Mouse (Mus musculus) layer of hippocampus, adult 8-10 months (tissue): Measurements from ENCODE around the gene Olfr867. TPM values are rescaled to one million over a fixed set of nuclear protein-coding genes. Genes with fewer than 3 reads are reported as not detected.

ENCODE experiments used
- DNase-seq, 2 experiments: peaks; one replicate each; pipeline ENCODE4 v3.0.0; 2022; ENCODE audit warnings: low spot score in 2 of 2
- microRNA-seq, 2 experiments: library from miRNA; unstranded; fragments of <30 nt; microRNA quantifications; one replicate each; pipeline ENCODE4 v1.2.0; 2022
- total RNA-seq, 4 experiments: library from RNA; stranded (reverse); gene quantifications; 2 replicates each; pipeline ENCODE4 v1.2.4; 2022

The Olfr867 gene
- total RNA-seq: not detected

DNA sequence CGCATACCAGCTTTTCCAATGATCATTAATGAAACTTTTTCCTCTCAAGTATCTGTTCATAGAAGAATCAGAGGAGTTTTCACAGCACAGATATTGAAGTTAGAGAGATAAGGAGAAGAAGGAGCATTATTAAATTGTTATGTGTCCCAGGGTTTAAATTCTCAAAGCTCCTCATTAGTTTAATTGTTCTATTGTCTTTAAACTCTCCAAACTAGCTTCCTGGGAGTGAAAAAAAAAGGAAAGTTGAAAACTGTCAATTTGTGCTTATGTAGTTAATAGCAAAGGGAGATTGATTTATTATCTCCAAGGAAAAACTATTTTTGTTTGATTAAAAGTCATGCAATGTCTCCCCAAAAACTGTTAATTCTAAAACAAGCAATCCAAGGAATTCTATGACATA is at the start of gene Olfr867:
Gene Olfr867, minus strand, starts transcription at position 101 of the 400 bp plus-strand sequence.
- no peak for DNase-seq

GRCm38 (mm10) chr9:20098326-20098725 is 41.0 kb upstream of the Olfr867 start, which contains the start of gene Olfr868:
Olfr868 (plus strand) TSS chr9:20098626.
- DNase-seq: no peak

DNA sequence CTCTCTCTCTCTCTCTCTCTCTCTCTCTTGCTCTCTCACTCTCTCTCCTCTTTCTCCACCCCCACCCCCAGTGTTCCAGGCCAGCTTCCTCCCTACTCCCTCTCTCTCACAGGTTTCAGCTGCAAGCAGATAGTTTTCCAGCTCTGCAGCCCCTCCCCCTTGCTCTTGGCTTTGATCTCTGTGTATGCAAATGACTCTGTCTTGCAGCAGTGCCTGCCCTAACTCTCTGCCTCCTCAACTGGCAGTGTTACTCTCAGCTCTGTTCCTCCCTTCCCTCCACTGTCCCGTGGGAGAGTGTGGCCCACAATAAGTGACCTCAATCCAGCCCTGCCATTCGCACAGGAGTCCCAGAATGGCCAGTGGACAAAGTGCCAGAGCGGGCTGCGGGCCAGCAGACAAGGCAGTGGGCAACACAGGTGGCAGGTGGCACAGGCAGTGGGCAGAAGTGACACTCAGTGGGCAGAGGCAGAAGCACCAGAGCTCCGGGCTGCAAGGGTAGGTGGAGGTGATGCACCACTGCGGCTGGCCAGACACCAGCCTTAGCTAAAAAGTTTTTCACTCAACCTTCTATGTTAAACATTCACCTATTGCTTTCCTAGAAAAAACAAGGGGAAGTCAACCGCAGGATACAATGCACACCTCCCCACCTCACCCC is 16.3 kb upstream of the Olfr867 start:
- no peak for DNase-seq

DNA sequence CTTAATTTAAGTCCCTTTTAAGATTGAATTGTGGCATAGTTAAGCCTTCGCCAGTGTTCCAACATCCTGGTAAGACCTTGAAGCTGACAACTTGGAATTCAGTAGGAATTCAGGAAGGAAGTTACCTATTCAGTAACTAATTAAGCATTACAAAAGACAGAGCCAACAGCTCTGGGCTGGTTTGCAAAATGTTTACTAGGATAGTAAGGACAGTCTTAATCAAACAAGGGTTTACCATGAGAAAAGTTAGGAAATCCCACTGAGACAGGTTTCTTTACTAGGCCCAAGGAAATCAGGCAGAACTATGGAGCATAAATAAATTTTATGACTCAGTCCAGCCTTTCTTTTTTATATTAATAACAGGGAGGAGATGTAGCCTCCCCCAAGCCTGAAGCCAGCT is 13.9 kb upstream of the Olfr867 start:
- no peak for DNase-seq

DNA sequence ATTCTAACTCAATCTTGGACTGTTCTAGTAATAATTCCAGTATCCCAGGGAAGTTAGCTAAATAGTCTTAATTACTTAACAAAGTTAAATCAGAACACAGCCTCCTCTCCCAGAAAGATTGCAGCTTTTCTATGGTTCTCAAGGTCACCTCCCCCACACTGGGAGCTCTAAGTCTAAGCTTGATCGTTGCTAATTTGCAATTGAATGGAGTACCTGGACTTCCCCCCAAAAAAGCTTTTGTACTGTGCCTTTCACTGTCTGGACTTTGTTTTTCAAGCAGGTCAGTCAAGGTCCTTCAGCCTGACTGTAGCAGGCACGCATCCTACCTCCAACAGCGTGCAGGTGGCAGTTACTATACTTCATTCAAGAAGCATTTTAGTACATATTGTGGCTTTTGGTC is 12.9 kb upstream of the Olfr867 start:
- no peak for DNase-seq

DNA sequence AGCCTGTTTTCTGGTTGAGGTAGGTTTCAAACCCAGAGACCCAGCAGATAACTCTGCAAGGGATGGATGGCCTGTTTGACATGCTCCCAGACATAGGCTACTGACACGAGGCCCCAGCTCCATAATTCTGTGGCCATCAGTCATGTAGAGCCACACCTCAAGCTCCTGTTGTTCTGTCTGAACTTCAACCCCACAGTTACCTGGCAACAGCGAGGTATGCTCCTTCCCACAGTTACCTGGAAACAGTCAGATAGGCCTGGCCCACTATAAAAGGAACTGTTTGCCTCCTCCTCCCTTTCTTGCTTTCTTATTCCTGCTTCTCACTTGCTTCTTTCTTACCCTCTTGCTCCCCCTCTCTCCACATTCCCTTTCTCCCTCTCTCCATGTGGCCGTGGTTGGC is 9.4 kb downstream of the Olfr867 start:
- DNase-seq: no peak

- DNase-seq: no peak
Observed at GRCm38 (mm10) chr9:20027935-20028334, 29.4 kb downstream of the Olfr867 start, which contains the start of gene Olfr866. Olfr866 (minus strand) TSS chr9:20028035.

Small RNA genes lying within 50 kb of the gene (microRNA-seq; reads per million reads assigned to microRNA genes)
- gene Gm26231: 0 reads per million in 2 experiments
- gene Gm44395: 0 reads per million in 2 experiments

Other genes with a start within 250 kb of the Olfr867 start
- not detected for gene Olfr860, start 207.8 kb downstream of the Olfr867 start, total RNA-seq
- not detected for gene Olfr862, start 169.6 kb downstream of the Olfr867 start, total RNA-seq
- gene Olfr77, start 140.7 kb downstream of the Olfr867 start, total RNA-seq: not detected
- gene Olfr866, start 29.5 kb downstream of the Olfr867 start, total RNA-seq: not detected
- gene Olfr868, start 41.1 kb upstream of the Olfr867 start, total RNA-seq: not detected
- gene Olfr869, start 71.4 kb upstream of the Olfr867 start, total RNA-seq: not detected
- gene Olfr870, start 116.5 kb upstream of the Olfr867 start, total RNA-seq: not detected
- not detected for gene Olfr871, start 154.6 kb upstream of the Olfr867 start, total RNA-seq
- gene Olfr872, start 179.6 kb upstream of the Olfr867 start, total RNA-seq: not detected
- not detected for gene Olfr39, start 224.8 kb upstream of the Olfr867 start, total RNA-seq
- not detected for gene Olfr873, start 241.0 kb upstream of the Olfr867 start, total RNA-seq